Mouse (Mus musculus): ENCODE measurements around the gene Chd1.

Chd1 gene

DNA sequence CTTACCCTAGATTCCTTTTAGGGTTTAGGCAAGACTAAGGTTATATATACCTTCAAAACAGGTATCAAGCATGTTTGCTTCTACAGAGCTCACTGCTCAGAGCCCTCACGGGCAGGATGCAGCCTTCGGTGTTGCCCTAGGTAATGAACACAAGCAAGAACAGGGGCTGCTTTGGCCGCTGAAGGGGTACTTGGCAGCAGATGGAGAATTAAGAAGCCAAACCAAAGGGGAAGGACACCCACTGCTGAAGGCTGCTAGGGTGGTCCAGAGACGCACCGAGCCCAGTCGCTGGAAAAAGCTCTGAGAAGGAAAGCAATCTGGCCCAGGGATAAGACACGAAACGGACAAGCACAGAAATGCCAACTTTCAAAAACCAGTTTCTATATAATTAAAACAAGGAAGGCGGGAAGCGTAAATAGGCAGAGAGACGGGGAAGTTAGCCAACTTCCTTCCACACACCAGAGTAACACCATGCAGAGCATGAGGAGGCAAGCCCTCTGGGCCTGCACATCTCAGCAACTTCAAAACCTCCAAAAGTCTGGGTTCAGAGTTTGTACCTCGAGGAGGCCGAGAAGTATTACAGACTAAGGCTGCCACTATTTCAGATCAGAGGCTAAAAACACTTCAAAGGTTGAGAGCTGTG lies 107.5 kb downstream of the Chd1 start:
- no peak for DNase-seq (ENCODE audit: low spot score)

DNA sequence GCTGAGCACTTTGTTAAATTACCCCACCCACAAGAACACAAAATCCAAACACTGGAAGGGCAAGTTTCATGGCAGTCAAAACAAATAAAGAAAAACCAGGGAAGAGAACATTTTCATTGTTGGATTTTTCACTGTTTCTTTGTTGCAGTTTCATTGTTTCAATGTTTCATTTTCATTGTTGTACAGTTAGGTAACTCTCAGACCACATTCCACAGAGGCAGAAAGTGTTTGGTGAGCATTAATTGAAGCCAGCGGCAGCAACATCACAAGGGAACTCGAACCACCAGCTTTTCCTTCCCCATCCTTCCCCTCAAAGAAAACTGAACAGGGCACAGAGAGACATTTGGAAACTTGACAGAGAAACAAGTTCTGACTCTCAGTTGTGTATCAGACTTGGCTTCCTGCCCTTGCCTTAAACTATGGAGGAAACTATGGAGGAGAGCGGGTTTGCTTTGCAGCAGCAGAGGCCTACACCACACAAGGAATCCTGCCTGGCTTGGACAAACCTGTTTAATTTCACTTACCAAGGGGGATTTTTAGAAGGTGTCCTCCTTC lies 109.0 kb downstream of the Chd1 start:
- DNase-seq (ENCODE audit: low spot score) = no peak

DNA sequence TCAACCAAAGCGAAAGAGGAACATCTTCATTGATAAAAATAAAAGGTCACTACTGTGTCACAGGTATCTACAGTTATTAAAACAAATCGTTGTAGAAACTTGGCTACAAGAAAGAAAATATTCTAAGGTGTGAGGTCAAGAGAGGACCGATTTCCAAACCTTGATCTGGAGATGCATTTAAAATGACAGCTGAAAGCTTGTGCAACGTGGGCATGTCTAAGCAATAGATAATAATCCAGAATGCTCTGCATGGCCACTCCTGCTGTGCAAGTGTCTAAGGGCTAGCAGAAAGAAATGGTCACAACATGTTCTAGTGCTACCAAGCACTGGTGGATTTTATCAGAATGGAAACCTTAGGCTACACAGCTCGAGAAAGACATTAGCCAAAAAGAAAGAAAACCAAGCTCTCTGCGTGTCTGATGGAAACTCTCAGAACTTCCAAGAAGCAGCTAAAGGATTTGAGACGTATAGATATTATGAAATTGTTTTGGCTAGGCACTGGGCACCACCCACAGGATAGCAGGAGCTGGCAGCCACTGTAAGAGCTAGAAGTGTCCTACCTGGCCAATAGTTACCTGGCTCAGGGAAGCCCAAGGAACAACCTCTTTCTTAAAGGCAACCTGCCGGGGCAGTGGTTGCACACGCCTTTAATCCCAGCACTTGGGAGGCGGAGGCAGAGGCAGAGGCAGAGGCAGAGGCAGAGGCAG lies 110.7 kb downstream of the Chd1 start:
- no peak for DNase-seq (ENCODE audit: low spot score)

DNA sequence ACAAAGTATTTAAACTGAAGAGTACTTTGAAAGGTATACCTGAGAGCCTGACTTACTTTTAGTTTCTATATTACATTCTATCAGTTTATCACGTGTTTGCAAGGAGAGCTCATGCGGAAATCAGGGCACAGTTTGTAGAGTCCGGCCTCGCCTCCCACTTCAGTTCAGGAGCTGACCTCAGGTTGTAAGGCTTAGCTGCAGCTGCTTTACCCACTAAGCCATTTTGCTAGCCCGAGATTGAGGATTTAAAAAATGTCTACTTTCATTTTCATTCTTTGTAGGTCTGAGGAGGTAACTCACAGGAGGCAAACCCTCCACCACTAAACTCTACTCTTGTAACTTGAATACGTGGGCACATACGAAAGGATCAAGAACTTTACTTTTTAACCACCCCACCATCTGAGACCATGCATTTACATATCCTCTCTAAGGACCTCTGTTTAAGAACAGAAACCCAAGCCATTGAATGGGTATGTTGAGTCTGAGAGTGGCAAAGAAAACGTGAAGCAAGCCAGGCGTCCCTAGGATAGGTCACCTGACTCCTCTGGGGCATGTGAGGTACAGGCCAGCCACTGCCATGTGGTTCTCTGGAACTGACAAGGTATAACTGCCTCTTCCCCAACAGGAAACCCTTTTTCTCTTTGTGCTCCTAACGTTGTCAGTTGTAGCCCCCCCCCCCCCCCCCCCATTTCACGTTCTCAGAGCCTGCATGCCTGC lies 111.8 kb downstream of the Chd1 start:
- no peak for DNase-seq (ENCODE audit: low spot score)

DNA sequence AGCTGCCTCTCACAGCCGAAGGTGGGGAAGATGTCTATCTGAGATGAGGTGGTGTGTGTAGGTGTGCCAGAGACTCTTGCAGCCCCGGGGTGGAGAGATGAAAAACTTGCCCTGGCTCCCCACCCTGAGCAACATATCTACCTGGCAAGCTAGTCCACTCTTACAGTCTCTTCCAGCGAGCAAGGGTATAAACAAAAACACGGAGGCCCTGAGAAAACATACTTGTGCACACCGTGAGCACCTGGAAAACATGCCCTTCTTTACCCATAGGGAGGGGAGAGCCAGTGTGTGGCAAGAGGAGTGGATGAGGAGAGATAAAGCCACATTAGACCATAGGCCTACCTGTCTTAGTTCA lies 112.3 kb downstream of the Chd1 start:
- DNase-seq (ENCODE audit: low spot score) = no peak

- no peak for DNase-seq (ENCODE audit: low spot score)
Measured at GRCm38 (mm10) chr17:15817634-15818033, 112.9 kb downstream of the Chd1 start.

DNA sequence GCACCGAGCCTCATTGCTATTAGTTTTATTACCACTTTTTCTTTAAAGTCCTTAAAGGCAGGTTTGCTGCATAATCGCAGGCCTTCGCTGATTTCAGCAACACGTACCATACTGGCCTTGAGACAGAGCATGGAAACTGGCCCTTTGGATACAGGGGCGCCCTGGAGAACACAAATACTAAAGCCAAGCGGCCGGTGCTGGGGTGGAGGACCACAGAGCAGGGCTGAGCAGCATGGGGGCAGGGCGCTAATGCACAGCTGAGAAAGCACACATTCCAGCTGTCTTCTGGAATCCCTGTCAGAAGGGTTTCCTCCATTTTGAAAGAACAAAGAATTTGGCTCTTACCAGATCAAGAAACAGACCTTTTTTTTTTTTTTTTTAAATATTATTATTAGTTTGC lies 113.6 kb downstream of the Chd1 start:
- no peak for DNase-seq (ENCODE audit: low spot score)

GRCm38 (mm10) chr17:15820146-15820545 lies 115.4 kb downstream of the Chd1 start:
- no peak for DNase-seq (ENCODE audit: low spot score)

GRCm38 (mm10) chr17:15820761-15821160 lies 116.0 kb downstream of the Chd1 start:
- no peak for DNase-seq (ENCODE audit: low spot score)

DNA sequence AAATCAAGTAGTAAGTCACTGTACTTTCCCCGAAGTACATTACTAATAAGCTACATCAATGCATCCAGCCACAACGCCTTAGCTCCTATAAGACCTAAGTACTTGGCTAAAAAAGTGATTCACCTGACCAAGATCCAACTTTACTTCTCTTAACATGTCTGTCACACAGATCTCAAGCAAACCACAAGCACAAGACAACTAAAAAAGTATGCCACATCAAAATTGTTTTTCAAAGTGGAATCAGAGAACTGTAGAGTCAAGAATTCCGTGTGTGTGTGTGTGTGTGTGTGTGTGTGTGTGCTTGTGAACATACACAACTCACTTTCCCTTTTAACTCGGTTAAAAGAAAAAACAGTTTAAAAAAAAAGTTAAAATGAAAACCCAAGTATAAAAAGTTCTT lies 116.9 kb downstream of the Chd1 start:
- no peak for DNase-seq (ENCODE audit: low spot score)

All from layer of hippocampus, adult 9-10 months (tissue).